24 mouse cellular contexts compared by ENCODE assay signal in the genomic region with DNA sequence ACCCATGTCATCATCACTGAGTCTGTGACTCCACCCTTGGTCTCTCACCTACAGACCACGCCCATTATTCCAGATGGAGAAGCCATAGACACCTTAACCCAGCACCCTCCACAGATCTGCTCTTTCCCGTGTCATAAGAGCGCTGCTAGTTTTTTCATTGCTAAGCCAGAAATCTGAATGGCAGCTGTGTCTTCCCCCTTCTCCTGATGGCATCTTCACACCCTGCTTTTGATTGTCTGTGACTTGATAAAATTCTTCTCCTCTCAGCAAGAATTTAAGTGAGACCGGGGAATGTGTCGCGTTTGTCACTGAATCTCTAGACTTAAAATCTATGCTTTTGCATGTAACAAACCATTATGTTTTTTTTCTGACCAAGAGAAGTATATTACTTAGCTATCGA.
"Had no signal": no experiment of that assay in that cellular context is flagged by ENCODE, and none has a peak within 500 bp of the region (broad histone marks: within the 10 kb centered on the region; RNA-seq: fewer than 3 reads in every experiment).

No protein-coding gene starts in this region.

- DNase-seq: gastrocnemius, postnatal 14 days; gastrocnemius, postnatal 36 days; heart, adult 11 months; heart, adult 2 months; heart, postnatal 14 days; heart, postnatal 36 days; kidney, adult 11 months; kidney, adult 2 months; kidney, adult 9 months; kidney, postnatal 14 days; kidney, postnatal 36 days had no signal

- H3K4me2 ChIP-seq: heart, embryonic 11.5 days; heart, embryonic 13.5 days; heart, embryonic 15.5 days; hindbrain, embryonic 13.5 days; hindbrain, embryonic 15.5 days; kidney, embryonic 15.5 days; limb, embryonic 13.5 days; limb, embryonic 15.5 days; liver, embryonic 12.5 days had no signal

- H3K4me3 ChIP-seq: heart, adult 2 months; heart, embryonic 13.5 days; heart, embryonic 15.5 days; hindbrain, embryonic 13.5 days; hindbrain, embryonic 15.5 days; kidney, embryonic 15.5 days; limb, embryonic 13.5 days; limb, embryonic 15.5 days; liver, embryonic 12.5 days had no signal

- H3K9ac ChIP-seq: heart, embryonic 13.5 days; heart, embryonic 15.5 days; hindbrain, embryonic 13.5 days; hindbrain, embryonic 15.5 days; kidney, embryonic 15.5 days; limb, embryonic 13.5 days; limb, embryonic 15.5 days; liver, embryonic 12.5 days; liver, embryonic 14.5 days had no signal

- H3K27ac ChIP-seq: heart, adult 2 months; heart, embryonic 13.5 days; heart, embryonic 15.5 days; hindbrain, embryonic 13.5 days; hindbrain, embryonic 15.5 days; hindbrain, postnatal 0 days; kidney, embryonic 15.5 days; kidney, postnatal 0 days; limb, embryonic 13.5 days; limb, embryonic 15.5 days; liver, embryonic 12.5 days; liver, embryonic 14.5 days had no signal

- H3K9me3 ChIP-seq: heart, embryonic 15.5 days; hindbrain, embryonic 13.5 days; hindbrain, embryonic 15.5 days; kidney, embryonic 15.5 days; limb, embryonic 13.5 days; limb, embryonic 15.5 days had no signal

- H3K36me3 ChIP-seq: heart, embryonic 13.5 days; heart, embryonic 15.5 days; hindbrain, embryonic 13.5 days; hindbrain, embryonic 15.5 days; kidney, embryonic 15.5 days; limb, embryonic 13.5 days; limb, embryonic 15.5 days; liver, embryonic 12.5 days had no signal

- H3K4me1 ChIP-seq: heart, embryonic 13.5 days; heart, embryonic 15.5 days; hindbrain, embryonic 13.5 days; hindbrain, embryonic 15.5 days; kidney, embryonic 15.5 days; limb, embryonic 13.5 days; limb, embryonic 15.5 days; liver, embryonic 12.5 days had no signal

- ATAC-seq: hindbrain, postnatal 0 days; intestine, embryonic 16.5 days; liver, embryonic 12.5 days had no signal

- H3K27me3 ChIP-seq: heart, embryonic 13.5 days; heart, embryonic 15.5 days; hindbrain, embryonic 13.5 days; hindbrain, embryonic 15.5 days; kidney, embryonic 15.5 days; limb, embryonic 13.5 days; limb, embryonic 15.5 days; liver, embryonic 12.5 days had no signal
